Mouse (Mus musculus) bone marrow macrophage, adult 2 months (primary cell): ENCODE results near the gene Gpc5. TPM values are rescaled to one million over a fixed set of nuclear protein-coding genes. Genes with fewer than 3 reads are reported as not detected.

Experiments used
- H3K27ac ChIP-seq: 2 replicates; pipeline ENCODE4 v1.5.1; 2012; ENCODE audit warnings: low read depth, low read length; ENCODE audit not compliant: insufficient read depth
- H3K4me1 ChIP-seq: 2 replicates; pipeline ENCODE4 v1.6.1; 2012; ENCODE audit warnings: low read length; ENCODE audit not compliant: control insufficient read depth, insufficient read depth
- H3K4me3 ChIP-seq: 2 replicates; pipeline ENCODE4 v1.5.1; 2012; ENCODE audit warnings: mild to moderate bottlenecking, low read length, moderate library complexity; ENCODE audit not compliant: insufficient read depth
- CTCF ChIP-seq: IDR thresholded peaks from 2 replicates; pipeline ENCODE4 v1.5.1; 2012; ENCODE audit warnings: low read depth, mild to moderate bottlenecking, low read length, moderate library complexity
- POLR2A ChIP-seq: IDR thresholded peaks from 2 replicates; pipeline ENCODE4 v1.6.1; 2012; ENCODE audit warnings: mild to moderate bottlenecking, low read depth, low read length, borderline replicate concordance
- polyA plus RNA-seq: library from polyadenylated mRNA; stranded (reverse); fragments of >200 nt; gene quantifications from 2 replicates; pipeline ENCODE4 v1.2.4, GENCODE M21; 2012; ENCODE audit not compliant: missing spikeins, insufficient read depth, insufficient read length

Gpc5 gene
- polyA plus RNA-seq, 1 experiment = not detected

DNA sequence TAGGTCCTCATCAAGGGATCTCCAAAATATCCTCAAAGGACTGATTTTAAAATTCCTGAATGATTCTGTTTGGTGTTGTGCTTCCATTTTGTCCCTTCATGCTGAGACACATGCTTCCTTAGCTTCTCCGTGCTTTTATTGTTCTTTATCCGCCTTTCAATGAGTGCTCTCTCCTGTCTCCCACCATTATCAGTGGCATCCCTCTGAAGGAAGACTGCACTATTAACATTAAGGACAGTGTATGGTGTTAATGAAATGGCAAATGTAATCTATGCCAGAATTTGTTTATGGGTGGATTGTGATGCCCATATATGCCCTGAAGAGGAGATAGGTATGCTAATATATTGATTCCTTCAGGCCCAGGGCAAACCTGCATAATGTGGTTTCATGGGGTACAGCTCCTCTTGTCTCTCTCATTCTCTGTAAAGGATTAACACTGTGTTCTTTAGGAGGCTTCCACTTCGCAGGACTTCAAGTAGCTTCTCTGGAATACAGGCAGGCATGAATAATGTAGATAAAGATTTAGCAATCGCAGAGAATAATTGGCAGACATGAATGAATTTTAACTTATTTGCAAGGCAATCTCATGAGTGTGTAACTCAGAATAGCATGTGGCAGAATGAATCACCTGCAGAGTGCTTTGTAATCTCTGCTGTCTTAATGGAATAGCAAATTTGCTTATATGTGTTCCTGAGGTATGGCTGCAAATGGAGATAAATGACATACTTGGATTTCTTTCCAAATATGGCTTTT, 148.8 kb downstream of the Gpc5 start:
- no peak overlapping the region for H3K27ac ChIP-seq

GRCm38 (mm10) chr14:115250537-115250936, 158.5 kb downstream of the Gpc5 start:
- Histone ChIP-seq H3K4me3 (no peak overlapping the region), H3K4me1 (no peaks in the 10 kb centered on the region), H3K27ac (no peak overlapping the region)
- TF ChIP-seq CTCF (no peak), POLR2A (no peak)

More for the DNA sequence above, 148.8 kb downstream of the Gpc5 start:
- Histone ChIP-seq H3K4me3 (no peak overlapping the region), H3K4me1 (no peaks in the 10 kb centered on the region)
- TF ChIP-seq POLR2A (no peak), CTCF (no peak)

GRCm38 (mm10) chr14:115251791-115252190, 159.8 kb downstream of the Gpc5 start:
- Histone ChIP-seq H3K4me3 (no peak overlapping the region), H3K27ac (no peak overlapping the region), H3K4me1 (no peaks in the 10 kb centered on the region)
- TF ChIP-seq CTCF (no peak), POLR2A (no peak)

- no peaks in the 10 kb centered on the region for H3K4me1 ChIP-seq
- H3K4me3 ChIP-seq = no peak overlapping the region
- H3K27ac ChIP-seq = no peak overlapping the region
- TF ChIP-seq CTCF (no peak), POLR2A (no peak)
These were observed 161.1 kb downstream of the Gpc5 start for GRCm38 (mm10) chr14:115253155-115253554.

DNA sequence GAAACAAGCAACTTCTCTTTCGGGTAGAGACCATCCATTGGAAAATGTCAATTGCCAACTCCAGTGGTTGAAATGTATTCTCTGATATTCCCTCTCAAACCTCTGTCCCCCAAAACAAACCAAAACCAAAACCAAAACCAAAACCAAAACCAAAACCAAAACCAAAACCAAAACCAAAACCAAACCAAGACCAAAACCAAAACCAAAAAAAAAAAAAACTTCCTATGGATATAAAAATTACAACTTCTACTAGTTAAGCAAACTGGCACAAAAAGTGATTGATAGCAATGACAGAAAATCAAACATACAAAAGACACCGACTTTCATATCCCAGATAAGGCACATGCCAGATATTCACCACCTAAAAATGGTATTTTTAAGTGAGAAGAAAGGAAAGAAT, 161.7 kb downstream of the Gpc5 start:
- H3K4me1 ChIP-seq = no peaks in the 10 kb centered on the region
- H3K27ac ChIP-seq = no peak overlapping the region
- TF ChIP-seq POLR2A (no peak), CTCF (no peak)
- no peak overlapping the region for H3K4me3 ChIP-seq

- H3K4me3 ChIP-seq = no peak overlapping the region
- TF ChIP-seq POLR2A (no peak), CTCF (no peak)
- no peak overlapping the region for H3K27ac ChIP-seq
- no peaks in the 10 kb centered on the region for H3K4me1 ChIP-seq
These were observed 177.8 kb downstream of the Gpc5 start for GRCm38 (mm10) chr14:115269703-115270402.

DNA sequence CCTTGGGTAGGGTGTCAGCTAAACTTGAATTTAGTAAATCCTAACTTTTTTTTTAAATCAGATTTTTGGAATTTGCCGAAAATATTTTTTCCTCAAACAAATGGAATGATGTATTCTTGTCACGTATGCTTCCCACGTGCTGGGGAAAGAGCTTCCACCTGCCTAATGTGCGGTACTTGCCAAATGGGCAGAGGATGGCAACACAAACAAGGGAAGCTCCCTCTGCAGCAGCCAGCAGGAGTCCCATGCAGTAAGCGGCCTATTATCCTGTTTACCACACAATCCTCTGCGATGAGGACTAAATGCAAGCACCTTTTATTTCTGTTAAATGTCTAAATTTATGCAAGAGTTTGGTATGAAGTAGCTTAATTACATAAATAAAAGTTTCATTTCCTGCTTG, 178.4 kb downstream of the Gpc5 start:
- TF ChIP-seq POLR2A (no peak), CTCF (no peak)
- H3K4me1 ChIP-seq = no peaks in the 10 kb centered on the region
- no peak overlapping the region for H3K4me3 ChIP-seq
- H3K27ac ChIP-seq = no peak overlapping the region

DNA sequence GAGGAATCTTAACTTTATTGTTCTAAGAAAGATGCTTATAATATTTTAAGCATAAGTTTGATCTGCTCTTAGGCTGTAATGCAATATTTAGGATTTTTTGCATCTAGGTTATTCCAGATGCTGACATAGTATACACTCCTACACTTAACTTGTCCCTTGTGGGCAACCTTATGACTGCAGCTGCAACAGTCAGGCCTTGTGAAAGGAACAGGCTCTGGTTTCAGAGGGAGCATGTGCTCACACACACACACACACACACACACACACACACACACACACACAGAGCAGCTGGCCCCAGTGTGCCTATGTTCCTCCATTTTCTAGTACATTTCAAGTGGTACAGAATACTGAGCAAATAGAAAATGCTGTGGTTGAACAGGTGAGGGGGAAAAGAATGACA, 190.8 kb downstream of the Gpc5 start:
- Histone ChIP-seq H3K27ac (no peak overlapping the region), H3K4me3 (no peak overlapping the region), H3K4me1 (no peaks in the 10 kb centered on the region)
- no peak for TF ChIP-seq CTCF
- no peak for TF ChIP-seq POLR2A

- no peak overlapping the region for H3K4me3 ChIP-seq
- H3K27ac ChIP-seq = no peak overlapping the region
- no peaks in the 10 kb centered on the region for H3K4me1 ChIP-seq
- TF ChIP-seq POLR2A = no peak
- TF ChIP-seq CTCF = no peak
These were observed 232.2 kb downstream of the Gpc5 start for GRCm38 (mm10) chr14:115324247-115324646.

- no peak overlapping the region for H3K27ac ChIP-seq
- no peaks in the 10 kb centered on the region for H3K4me1 ChIP-seq
- TF ChIP-seq POLR2A = no peak
- H3K4me3 ChIP-seq = no peak overlapping the region
These were observed 234.4 kb downstream of the Gpc5 start for GRCm38 (mm10) chr14:115326426-115326825.

DNA sequence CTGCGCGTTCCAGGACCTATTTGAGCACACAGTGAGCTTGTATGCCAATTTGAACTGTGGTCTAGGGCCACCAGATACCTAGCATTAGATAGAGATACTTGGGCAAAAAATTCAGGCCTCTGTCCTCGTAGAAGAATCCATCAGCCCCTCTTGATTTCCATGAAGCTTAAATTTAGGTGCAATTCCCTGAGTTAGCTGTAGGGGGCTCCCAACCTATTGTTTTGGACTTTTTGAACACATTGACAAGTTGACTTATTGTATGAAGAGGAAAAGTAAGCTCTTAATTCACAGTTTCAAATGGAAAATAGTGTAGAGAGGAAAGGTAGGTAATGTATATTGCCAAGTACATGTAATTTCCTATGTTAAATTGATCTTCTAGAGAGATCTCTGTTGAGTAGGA, 247.1 kb downstream of the Gpc5 start:
- no peak overlapping the region for H3K27ac ChIP-seq
- H3K4me1 ChIP-seq = no peaks in the 10 kb centered on the region
- H3K4me3 ChIP-seq = no peak overlapping the region
- TF ChIP-seq POLR2A (no peak), CTCF (no peak)
